Mouse (Mus musculus): ENCODE measurements at regions not wholly inside any gene's neighbourhood (a gene's known extent, or its start where the extent isn't known, plus 50 kb on each side); places are given as distances from the start of the nearest gene placed in this dataset.

- no peak for DNase-seq (ENCODE audit: low spot score)
These were observed 95.3 kb upstream of the Pabpc6 start for GRCm38 (mm10) chr17:9764701-9765359.

GRCm38 (mm10) chr17:9764041-9764606 lies 94.6 kb upstream of the Pabpc6 start:
- no peak for DNase-seq (ENCODE audit: low spot score)

GRCm38 (mm10) chr17:9763110-9763509 lies 93.6 kb upstream of the Pabpc6 start:
- no peak for DNase-seq (ENCODE audit: low spot score)

GRCm38 (mm10) chr17:9762436-9762835 lies 92.9 kb upstream of the Pabpc6 start:
- DNase-seq (ENCODE audit: low spot score), result no peak

- no peak for DNase-seq (ENCODE audit: low spot score)
These were observed 91.2 kb upstream of the Pabpc6 start for GRCm38 (mm10) chr17:9760706-9761059.

GRCm38 (mm10) chr17:9760026-9760705 lies 90.6 kb upstream of the Pabpc6 start:
- no peak for DNase-seq (ENCODE audit: low spot score)

GRCm38 (mm10) chr17:9759421-9759852 lies 89.9 kb upstream of the Pabpc6 start:
- DNase-seq (ENCODE audit: low spot score), result peak; percentile 43

- DNase-seq (ENCODE audit: low spot score), result peak; percentile 32
These were observed 88.3 kb upstream of the Pabpc6 start for GRCm38 (mm10) chr17:9757725-9758251.

GRCm38 (mm10) chr17:9756675-9757074 lies 87.2 kb upstream of the Pabpc6 start:
- DNase-seq (ENCODE audit: low spot score), result peak; percentile 72

- peak; percentile 81 for DNase-seq (ENCODE audit: low spot score)
These were observed 86.7 kb upstream of the Pabpc6 start for GRCm38 (mm10) chr17:9756196-9756595.

GRCm38 (mm10) chr17:9755576-9755975 lies 86.1 kb upstream of the Pabpc6 start:
- DNase-seq (ENCODE audit: low spot score), result no peak

- no peak for DNase-seq (ENCODE audit: low spot score)
These were observed 85.4 kb upstream of the Pabpc6 start for GRCm38 (mm10) chr17:9754884-9755405.

GRCm38 (mm10) chr17:9752848-9753247 lies 83.3 kb upstream of the Pabpc6 start:
- DNase-seq (ENCODE audit: low spot score), result no peak

- peak; percentile 15 for DNase-seq (ENCODE audit: low spot score)
These were observed 82.0 kb upstream of the Pabpc6 start for GRCm38 (mm10) chr17:9751348-9752170.

- DNase-seq (ENCODE audit: low spot score), result no peak
These were observed 80.5 kb upstream of the Pabpc6 start for GRCm38 (mm10) chr17:9750046-9750445.

- DNase-seq (ENCODE audit: low spot score), result no peak
These were observed 79.8 kb upstream of the Pabpc6 start for GRCm38 (mm10) chr17:9749301-9749700.

- DNase-seq (ENCODE audit: low spot score), result no peak
These were observed 78.4 kb upstream of the Pabpc6 start for GRCm38 (mm10) chr17:9747893-9748292.

GRCm38 (mm10) chr17:9743342-9743741 lies 73.8 kb upstream of the Pabpc6 start:
- no peak for DNase-seq (ENCODE audit: low spot score)

- DNase-seq (ENCODE audit: low spot score), result no peak
These were observed 71.8 kb upstream of the Pabpc6 start for GRCm38 (mm10) chr17:9741321-9741720.

- DNase-seq (ENCODE audit: low spot score), result no peak
These were observed 59.5 kb upstream of the Pabpc6 start for GRCm38 (mm10) chr17:9729020-9729419.

GRCm38 (mm10) chr17:9725704-9726469 lies 56.4 kb upstream of the Pabpc6 start:
- DNase-seq (ENCODE audit: low spot score), result no peak

Measured in gastrocnemius, adult 18-20 months (tissue).